Mouse (Mus musculus) neural tube, embryonic 13.5 days (tissue): Measurements from ENCODE around the gene Gm20458. TPM values are rescaled to one million over a fixed set of nuclear protein-coding genes. Genes with fewer than 3 reads are reported as not detected.

ENCODE experiments used
- ATAC-seq: fragments of 200-750 bp; cut with Nextera tagmentation; 2 replicates; pipeline ENCODE4 v1.8.0; 2017; ENCODE audit warnings: low read depth, mild to moderate bottlenecking, moderate TSS enrichment, moderate library complexity
- H3K27ac ChIP-seq: fragments of 300-500 bp; sonication (generic); replicated peaks from 2 replicates; pipeline ENCODE4 v1.5.1; 2015; ENCODE audit warnings: moderate library complexity, mild to moderate bottlenecking, inconsistent platforms
- H3K27me3 ChIP-seq: fragments of 300-500 bp; sonication (generic); 2 replicates; pipeline ENCODE4 v1.6.1; 2015; ENCODE audit warnings: mild to moderate bottlenecking, inconsistent platforms
- H3K36me3 ChIP-seq: fragments of 300-500 bp; sonication (generic); 2 replicates; pipeline ENCODE4 v1.6.1; 2015; ENCODE audit warnings: mild to moderate bottlenecking, inconsistent platforms
- H3K4me1 ChIP-seq: fragments of 300-500 bp; sonication (generic); replicated peaks from 2 replicates; pipeline ENCODE4 v1.6.1; 2015; ENCODE audit warnings: inconsistent platforms
- H3K4me2 ChIP-seq: fragments of 300-500 bp; sonication (generic); 2 replicates; pipeline ENCODE4 v1.6.1; 2015; ENCODE audit warnings: inconsistent platforms, mild to moderate bottlenecking, moderate library complexity
- H3K4me3 ChIP-seq: fragments of 300-500 bp; sonication (generic); 2 replicates; pipeline ENCODE4 v1.5.1; 2015; ENCODE audit warnings: mild to moderate bottlenecking, inconsistent platforms
- H3K9ac ChIP-seq: fragments of 300-500 bp; sonication (generic); 2 replicates; pipeline ENCODE4 v1.6.1; 2015; ENCODE audit warnings: moderate library complexity, mild to moderate bottlenecking, inconsistent platforms
- H3K9me3 ChIP-seq: fragments of 300-500 bp; sonication (generic); 2 replicates; pipeline ENCODE4 v1.6.1; 2016; ENCODE audit warnings: inconsistent platforms
- WGBS: fragments of 180-500 bp; shearing (Covaris S2); methylation state at CpG from one replicate; pipeline ENCODE4 v1.1.7; 2015; 5-methylcytosine and 5-hydroxymethylcytosine counted together
- polyA plus RNA-seq: library from polyadenylated mRNA; unstranded; fragments of >200 nt; fragmentation: Nextera tagmentation; extraction: Ambion mirVana; gene quantifications from 2 replicates; pipeline ENCODE4 v1.2.1, GENCODE M21; 2015

Gene Gm20458
- polyA plus RNA-seq, 1 experiment from 2014 or later: 7.7 TPM

GRCm38 (mm10) chr2:164496331-164496730 is 35.6 kb downstream of the Gm20458 start:
- Histone ChIP-seq H3K36me3 (peaks cover 20% of the 10 kb centered on the region), H3K9ac (no peak overlapping the region), H3K9me3 (no peaks in the 10 kb centered on the region), H3K27me3 (0 out of 2 replicates have a peak, but pooled peaks cover 3% of the 10 kb centered on the region), H3K4me2 (peak overlapping the region; percentile 99), H3K27ac (no peak overlapping the region), H3K4me3 (0 out of 2 replicates have a peak overlapping the region, but pooled peaks have one; percentile 85), H3K4me1 (peaks cover 18% of the 10 kb centered on the region)
- ATAC-seq: no peak
- WGBS: 48% methylated on average over 1 of the region's 1 CpGs

DNA sequence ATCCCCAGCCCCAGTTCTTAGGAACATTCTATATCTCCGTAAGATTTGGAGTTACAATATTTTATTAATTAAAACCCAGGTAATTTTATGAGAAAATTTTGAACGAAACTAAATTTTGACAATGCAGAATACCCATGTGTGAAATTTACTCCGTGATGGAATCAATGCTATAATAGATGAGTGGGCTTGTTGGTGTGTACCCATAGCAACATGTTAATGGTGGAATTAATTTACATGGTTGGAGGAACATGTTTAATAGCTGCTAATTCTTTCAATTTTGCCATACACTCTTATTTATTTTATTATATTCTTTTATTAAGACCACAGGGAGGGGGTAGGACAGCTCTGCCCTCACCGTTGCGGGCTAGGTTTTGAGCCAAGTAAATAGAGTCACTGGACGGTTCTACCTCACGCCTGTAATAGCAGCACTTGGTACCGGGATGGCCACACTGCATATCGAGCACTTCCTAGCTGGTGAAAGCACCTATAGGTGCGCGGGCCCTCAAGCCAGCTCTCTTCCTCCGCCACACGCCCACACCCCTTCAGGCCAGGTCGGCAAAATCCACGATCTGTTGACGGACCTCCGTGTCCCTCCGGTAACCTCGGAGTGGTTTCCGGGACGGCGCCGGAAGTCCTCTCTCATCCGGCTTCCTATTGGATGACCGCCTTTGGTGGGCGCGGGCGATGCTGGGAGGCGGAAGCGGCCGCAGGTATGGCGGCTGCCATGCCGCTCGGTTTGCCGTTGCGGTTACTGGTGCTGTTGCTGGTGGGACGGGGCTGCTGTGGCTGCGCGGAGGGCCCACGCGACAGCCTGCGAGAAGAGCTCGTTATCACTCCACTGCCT is 36.3 kb downstream of the Gm20458 start, which contains the start of gene Pigt:
Pigt (plus strand) TSS at position 674 of the 844 bp plus-strand sequence.
- Histone ChIP-seq H3K9ac (peak within 1 kb of the TSS; percentile 82), H3K9me3 (no peaks in the 10 kb centered on the region), H3K36me3 (peaks cover 24% of the 10 kb centered on the region), H3K4me1 (peaks cover 18% of the 10 kb centered on the region), H3K4me3 (peak within 1 kb of the TSS; percentile 85), H3K27me3 (0 out of 2 replicates have a peak, but pooled peaks cover 3% of the 10 kb centered on the region), H3K27ac (peak within 1 kb of the TSS; percentile 57), H3K4me2 (peak within 1 kb of the TSS; percentile 99)
- 4% methylated on average over 43 of the region's 43 CpGs for WGBS
- ATAC-seq: peak; percentile 91

DNA sequence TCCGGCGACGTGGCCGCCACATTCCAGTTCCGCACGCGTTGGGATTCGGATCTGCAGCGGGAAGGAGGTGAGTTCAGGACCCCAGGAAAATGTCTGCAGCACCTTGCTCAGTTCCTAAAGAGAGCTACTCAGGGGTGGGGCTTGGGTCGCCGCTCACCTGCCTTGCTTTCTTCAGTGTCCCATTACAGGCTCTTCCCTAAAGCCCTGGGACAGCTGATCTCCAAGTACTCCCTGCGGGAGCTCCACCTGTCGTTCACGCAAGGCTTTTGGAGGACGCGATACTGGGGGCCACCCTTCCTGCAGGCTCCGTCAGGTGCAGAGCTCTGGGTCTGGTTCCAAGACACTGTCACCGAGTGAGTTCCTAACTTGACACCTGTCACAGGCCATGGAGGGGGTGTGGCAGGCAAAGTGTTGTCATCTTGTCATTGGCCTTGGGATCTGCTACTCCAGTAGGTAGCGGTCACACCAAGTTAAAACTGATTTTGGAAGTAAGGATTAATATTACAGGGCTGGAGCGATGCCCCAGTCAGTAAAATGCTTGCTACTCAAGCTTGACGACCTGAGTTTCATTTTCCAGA is 37.0 kb downstream of the Gm20458 start:
- peak; percentile 44 for ATAC-seq
- WGBS: 6% methylated on average over 21 of the region's 21 CpGs
- Histone ChIP-seq H3K9ac (peak overlapping the region; percentile 82), H3K4me3 (peak overlapping the region; percentile 85), H3K4me1 (peaks cover 18% of the 10 kb centered on the region), H3K27ac (0 out of 2 replicates have a peak overlapping the region, but pooled peaks have one; percentile 34), H3K27me3 (0 out of 2 replicates have a peak, but pooled peaks cover 3% of the 10 kb centered on the region), H3K4me2 (peak overlapping the region; percentile 99), H3K36me3 (peaks cover 31% of the 10 kb centered on the region), H3K9me3 (no peaks in the 10 kb centered on the region)

DNA sequence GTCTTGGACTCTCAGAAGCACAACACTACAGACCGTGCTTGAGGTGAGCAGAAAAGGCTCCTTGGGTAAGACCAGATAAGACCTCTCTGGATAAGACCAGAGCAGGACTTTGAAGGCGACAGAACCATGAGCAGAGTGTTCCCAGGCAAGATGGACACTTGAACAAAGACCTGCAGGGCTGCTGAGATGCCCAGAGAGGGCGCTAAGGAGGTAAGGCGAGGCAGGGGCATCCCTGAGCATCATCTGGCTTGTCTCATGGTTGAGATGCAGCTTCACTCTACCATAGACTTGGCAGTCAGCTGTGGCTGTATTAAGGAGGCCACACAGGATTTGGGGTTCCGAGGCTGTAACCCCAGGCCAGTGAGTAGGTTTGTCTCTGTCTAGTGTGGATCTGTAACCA is 38.5 kb downstream of the Gm20458 start:
- no peak overlapping the region for H3K27ac ChIP-seq
- H3K27me3 ChIP-seq: 0 out of 2 replicates have a peak, but pooled peaks cover 3% of the 10 kb centered on the region
- no peak for ATAC-seq
- H3K4me3 ChIP-seq: no peak overlapping the region
- H3K4me1 ChIP-seq: peaks cover 18% of the 10 kb centered on the region
- 77% methylated on average over 5 of the region's 5 CpGs for WGBS
- peaks cover 46% of the 10 kb centered on the region for H3K36me3 ChIP-seq
- H3K9ac ChIP-seq: no peak overlapping the region
- no peak overlapping the region for H3K4me2 ChIP-seq
- H3K9me3 ChIP-seq: 0 out of 2 replicates have a peak, but pooled peaks cover 3% of the 10 kb centered on the region

DNA sequence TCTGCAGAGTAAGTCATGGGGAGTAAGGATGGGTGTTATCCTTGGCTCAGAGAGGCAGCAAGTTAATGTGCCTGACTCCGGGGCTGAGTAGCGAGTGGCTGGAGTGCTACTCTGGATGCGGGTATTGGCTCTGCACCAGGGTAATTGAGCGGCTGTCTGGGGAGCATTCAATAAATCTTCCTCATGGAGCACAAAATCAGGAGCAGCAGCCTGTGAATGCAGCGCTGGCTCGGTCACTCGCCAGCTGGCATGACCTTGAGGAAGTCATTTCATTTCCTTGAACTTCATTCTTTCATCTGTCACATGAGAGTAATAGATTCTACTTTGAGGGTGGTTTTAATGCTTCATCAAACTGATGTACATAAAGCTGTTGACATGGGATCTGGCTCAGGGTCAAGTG is 39.7 kb downstream of the Gm20458 start:
- Histone ChIP-seq H3K4me1 (peaks cover 18% of the 10 kb centered on the region), H3K9ac (no peak overlapping the region), H3K27me3 (no peaks in the 10 kb centered on the region), H3K9me3 (peaks cover 9% of the 10 kb centered on the region; the same call in 1 of the 2 replicates), H3K4me3 (no peak overlapping the region), H3K4me2 (no peak overlapping the region), H3K27ac (no peak overlapping the region), H3K36me3 (peaks cover 57% of the 10 kb centered on the region)
- ATAC-seq: no peak
- WGBS: 63% methylated on average over 7 of the region's 7 CpGs

- no peak overlapping the region for H3K27ac ChIP-seq
- ATAC-seq: no peak
- no peak overlapping the region for H3K4me3 ChIP-seq
- H3K27me3 ChIP-seq: no peaks in the 10 kb centered on the region
- H3K9ac ChIP-seq: no peak overlapping the region
- peaks cover 9% of the 10 kb centered on the region; the same call in 1 of the 2 replicates for H3K9me3 ChIP-seq
- WGBS: 95% methylated on average over 3 of the region's 3 CpGs
- H3K4me2 ChIP-seq: no peak overlapping the region
- no peaks in the 10 kb centered on the region for H3K4me1 ChIP-seq
- H3K36me3 ChIP-seq: peaks cover 79% of the 10 kb centered on the region
Observed at GRCm38 (mm10) chr2:164504919-164505318, 44.2 kb downstream of the Gm20458 start.

GRCm38 (mm10) chr2:164505619-164506347 is 45.0 kb downstream of the Gm20458 start:
- Histone ChIP-seq H3K9me3 (peaks cover 9% of the 10 kb centered on the region; the same call in 1 of the 2 replicates), H3K4me3 (no peak overlapping the region), H3K4me1 (no peaks in the 10 kb centered on the region), H3K27ac (no peak overlapping the region), H3K36me3 (peaks cover 71% of the 10 kb centered on the region), H3K27me3 (no peaks in the 10 kb centered on the region), H3K4me2 (no peak overlapping the region), H3K9ac (no peak overlapping the region)
- no peak for ATAC-seq
- WGBS: 96% methylated on average over 4 of the region's 4 CpGs

DNA sequence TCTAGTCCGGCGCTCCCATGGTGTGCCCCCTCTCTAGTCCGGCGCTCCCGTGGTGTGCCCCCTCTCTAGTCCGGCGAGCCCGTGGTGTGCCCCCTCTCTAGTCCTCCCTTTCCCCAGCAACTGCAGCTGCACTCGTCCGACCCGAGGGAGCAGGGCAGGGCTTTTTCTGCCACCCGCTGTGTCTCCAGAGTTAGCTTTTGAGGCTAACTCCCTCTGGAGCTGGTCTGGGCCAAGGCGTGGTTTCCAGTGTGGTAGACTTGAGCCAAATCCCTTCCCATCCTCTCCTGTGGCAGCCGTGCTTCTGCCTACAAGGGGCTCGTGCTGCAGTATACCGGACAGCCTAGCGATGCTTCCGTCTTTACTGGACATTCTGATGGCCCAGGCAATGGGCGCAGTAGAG is 47.0 kb downstream of the Gm20458 start:
- no peak for ATAC-seq
- H3K9ac ChIP-seq: no peak overlapping the region
- 89% methylated on average over 19 of the region's 19 CpGs for WGBS
- no peak overlapping the region for H3K4me2 ChIP-seq
- H3K9me3 ChIP-seq: peaks cover 9% of the 10 kb centered on the region; the same call in 1 of the 2 replicates
- H3K36me3 ChIP-seq: peaks cover 51% of the 10 kb centered on the region
- H3K4me1 ChIP-seq: no peaks in the 10 kb centered on the region
- H3K27me3 ChIP-seq: no peaks in the 10 kb centered on the region
- H3K4me3 ChIP-seq: no peak overlapping the region
- H3K27ac ChIP-seq: no peak overlapping the region

DNA sequence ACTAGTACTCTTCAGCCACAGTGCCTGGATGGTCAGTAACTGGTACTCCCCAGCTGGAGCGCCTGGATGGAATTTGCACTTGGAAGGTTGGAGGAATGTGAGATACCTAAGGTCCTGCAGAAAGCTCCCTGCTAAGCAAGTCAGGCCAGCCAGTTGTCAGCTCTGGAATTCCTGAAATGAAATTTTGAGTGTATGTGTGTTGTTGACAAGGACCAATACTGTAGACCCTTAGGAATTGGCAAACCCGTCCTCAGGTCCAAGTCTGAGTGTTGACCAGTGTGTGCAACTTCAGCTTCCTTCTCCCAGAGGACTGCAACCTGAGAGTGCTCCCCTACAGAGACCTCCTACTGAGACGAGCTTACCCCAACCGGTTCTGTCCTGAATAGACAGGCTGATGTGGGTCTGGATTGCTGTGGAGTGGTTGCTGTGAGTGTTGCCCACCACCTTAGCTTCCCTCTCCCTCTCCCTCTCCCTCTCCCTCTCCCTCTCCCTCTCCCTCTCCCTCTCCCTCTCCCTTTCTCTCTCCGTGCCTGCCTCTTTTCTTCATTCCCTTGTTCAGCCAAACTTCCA is 49.9 kb downstream of the Gm20458 start:
- Histone ChIP-seq H3K4me2 (no peak overlapping the region), H3K9ac (no peak overlapping the region), H3K27me3 (no peaks in the 10 kb centered on the region), H3K4me3 (no peak overlapping the region), H3K27ac (no peak overlapping the region), H3K36me3 (peaks cover 23% of the 10 kb centered on the region), H3K9me3 (no peaks in the 10 kb centered on the region), H3K4me1 (no peaks in the 10 kb centered on the region)
- WGBS: 52% methylated on average over 4 of the region's 5 CpGs
- no peak for ATAC-seq

- Histone ChIP-seq H3K27ac (no peak overlapping the region), H3K36me3 (peaks cover 8% of the 10 kb centered on the region), H3K9ac (no peak overlapping the region), H3K27me3 (no peaks in the 10 kb centered on the region), H3K4me1 (no peaks in the 10 kb centered on the region), H3K4me2 (no peak overlapping the region), H3K4me3 (no peak overlapping the region), H3K9me3 (no peaks in the 10 kb centered on the region)
- ATAC-seq: no peak
- 75% methylated on average over 14 of the region's 14 CpGs for WGBS
Observed at GRCm38 (mm10) chr2:164512121-164512909, 51.5 kb downstream of the Gm20458 start.

DNA sequence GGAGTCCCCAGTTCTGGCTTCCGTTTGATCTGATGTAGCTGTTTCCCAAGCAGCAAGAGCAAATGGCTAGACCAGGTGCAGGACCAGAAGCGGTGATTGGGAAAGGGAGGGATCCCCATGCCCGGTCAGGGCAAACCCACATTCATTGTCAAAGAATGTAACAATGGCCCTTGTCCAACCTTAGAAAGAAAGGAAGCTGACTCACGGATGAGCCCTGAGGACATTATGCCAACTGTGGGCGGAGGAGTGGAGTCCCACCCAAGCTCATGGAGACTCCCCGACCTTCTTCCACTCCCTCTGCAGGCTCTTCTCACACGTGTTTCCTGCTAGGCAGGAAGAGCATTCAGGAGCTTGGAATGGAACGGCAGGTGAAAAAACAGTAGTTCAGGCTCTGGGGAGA is 52.6 kb downstream of the Gm20458 start:
- Histone ChIP-seq H3K36me3 (peaks cover 6% of the 10 kb centered on the region), H3K27ac (no peak overlapping the region), H3K9ac (no peak overlapping the region), H3K4me3 (no peak overlapping the region), H3K27me3 (no peaks in the 10 kb centered on the region), H3K4me1 (no peaks in the 10 kb centered on the region), H3K9me3 (no peaks in the 10 kb centered on the region), H3K4me2 (no peak overlapping the region)
- WGBS: 79% methylated on average over 8 of the region's 8 CpGs
- no peak for ATAC-seq
